Mouse (Mus musculus): ENCODE results near the gene Gimap8. TPM values are rescaled to one million over a fixed set of nuclear protein-coding genes. Genes with fewer than 3 reads are reported as not detected.

Gimap8 gene
- polyA plus RNA-seq, 2 experiments, result 0.70 to 2.3 TPM

- no peak for DNase-seq (ENCODE audit: low spot score)
- WGBS, result 49% methylated on average over 10 of the region's 10 CpGs
- Histone ChIP-seq H3K36me3 (ENCODE audit: control insufficient read depth, insufficient read depth, low read length) (no peaks in the 10 kb centered on the region), H3K4me3 (replicated peaks; ENCODE audit: low read length) (peak overlapping the region; percentile 24), H3K9ac (ENCODE audit: low read depth, low read length, severe bottlenecking) (0 out of 2 replicates have a peak overlapping the region, but pooled peaks have one; percentile 4), H3K27me3 (ENCODE audit: control insufficient read depth, insufficient read depth, low read length) (no peaks in the 10 kb centered on the region), H3K4me2 (replicated peaks; ENCODE audit: low read depth, low read length, severe bottlenecking) (peak overlapping the region; percentile 32), H3K4me1 (ENCODE audit: control insufficient read depth, insufficient read depth, low read length) (no peaks in the 10 kb centered on the region), H3K9me3 (ENCODE audit: control insufficient read depth, low read length) (no peaks in the 10 kb centered on the region), H3K27ac (replicated peaks; ENCODE audit: low read depth, low read length) (no peak overlapping the region)
- no peak for TF ChIP-seq POLR2A (IDR thresholded peaks at IDR 0.05; ENCODE audit: borderline replicate concordance, extremely low read depth, insufficient read depth, insufficient read length)
- no peak for ATAC-seq (ENCODE audit: low FRiP score, low read depth)
Measured at GRCm38 (mm10) chr6:48675400-48675930, 28.4 kb downstream of the Gimap8 start.

GRCm38 (mm10) chr6:48675931-48676859 lies 29.2 kb downstream of the Gimap8 start, which contains the start of gene Gimap9:
TSS of gene Gimap9 (plus strand) at chr6:48676129.
- no peak for ATAC-seq (ENCODE audit: low FRiP score, low read depth)
- no peak for TF ChIP-seq POLR2A (IDR thresholded peaks at IDR 0.05; ENCODE audit: borderline replicate concordance, extremely low read depth, insufficient read depth, insufficient read length)
- H3K9me3 ChIP-seq (ENCODE audit: control insufficient read depth, low read length), result no peaks in the 10 kb centered on the region
- DNase-seq (ENCODE audit: low spot score), result no peak
- 0 out of 2 replicates have a peak within 1 kb of the TSS, but pooled peaks have one; percentile 4 for H3K9ac ChIP-seq (ENCODE audit: low read depth, low read length, severe bottlenecking)
- H3K4me2 ChIP-seq (replicated peaks; ENCODE audit: low read depth, low read length, severe bottlenecking), result peak within 1 kb of the TSS; percentile 32
- 37% methylated on average over 13 of the region's 13 CpGs for WGBS
- no peaks in the 10 kb centered on the region for H3K36me3 ChIP-seq (ENCODE audit: control insufficient read depth, insufficient read depth, low read length)
- H3K4me1 ChIP-seq (ENCODE audit: control insufficient read depth, insufficient read depth, low read length), result no peaks in the 10 kb centered on the region
- no peak within 1 kb of the TSS for H3K27ac ChIP-seq (replicated peaks; ENCODE audit: low read depth, low read length)
- H3K4me3 ChIP-seq (replicated peaks; ENCODE audit: low read length), result peak within 1 kb of the TSS; percentile 24
- no peaks in the 10 kb centered on the region for H3K27me3 ChIP-seq (ENCODE audit: control insufficient read depth, insufficient read depth, low read length)

- no peak overlapping the region for H3K4me3 ChIP-seq (replicated peaks; ENCODE audit: low read length)
- 75% methylated on average over 5 of the region's 5 CpGs for WGBS
- no peak for ATAC-seq (ENCODE audit: low FRiP score, low read depth)
Measured at GRCm38 (mm10) chr6:48676860-48677415, 29.9 kb downstream of the Gimap8 start.

GRCm38 (mm10) chr6:48677492-48678345 lies 30.7 kb downstream of the Gimap8 start:
- Histone ChIP-seq H3K4me2 (replicated peaks; ENCODE audit: low read depth, low read length, severe bottlenecking) (no peak overlapping the region), H3K9me3 (ENCODE audit: control insufficient read depth, low read length) (no peaks in the 10 kb centered on the region), H3K9ac (ENCODE audit: low read depth, low read length, severe bottlenecking) (no peak overlapping the region), H3K4me3 (replicated peaks; ENCODE audit: low read length) (no peak overlapping the region), H3K36me3 (ENCODE audit: control insufficient read depth, insufficient read depth, low read length) (no peaks in the 10 kb centered on the region), H3K27me3 (ENCODE audit: control insufficient read depth, insufficient read depth, low read length) (no peaks in the 10 kb centered on the region), H3K27ac (replicated peaks; ENCODE audit: low read depth, low read length) (no peak overlapping the region), H3K4me1 (ENCODE audit: control insufficient read depth, insufficient read depth, low read length) (no peaks in the 10 kb centered on the region)
- no peak for TF ChIP-seq POLR2A (IDR thresholded peaks at IDR 0.05; ENCODE audit: borderline replicate concordance, extremely low read depth, insufficient read depth, insufficient read length)
- DNase-seq (ENCODE audit: low spot score) (no peak), ATAC-seq (ENCODE audit: low FRiP score, low read depth) (no peak)
- 90% methylated on average over 17 of the region's 17 CpGs for WGBS

More at GRCm38 (mm10) chr6:48676860-48677415, 29.9 kb downstream of the Gimap8 start:
- no peaks in the 10 kb centered on the region for H3K27me3 ChIP-seq (ENCODE audit: control insufficient read depth, insufficient read depth, low read length)
- H3K27ac ChIP-seq (replicated peaks; ENCODE audit: low read depth, low read length), result no peak overlapping the region
- no peak overlapping the region for H3K4me2 ChIP-seq (replicated peaks; ENCODE audit: low read depth, low read length, severe bottlenecking)
- no peaks in the 10 kb centered on the region for H3K4me1 ChIP-seq (ENCODE audit: control insufficient read depth, insufficient read depth, low read length)
- no peaks in the 10 kb centered on the region for H3K36me3 ChIP-seq (ENCODE audit: control insufficient read depth, insufficient read depth, low read length)
- TF ChIP-seq POLR2A (IDR thresholded peaks at IDR 0.05; ENCODE audit: borderline replicate concordance, extremely low read depth, insufficient read depth, insufficient read length), result no peak
- no peak overlapping the region for H3K9ac ChIP-seq (ENCODE audit: low read depth, low read length, severe bottlenecking)
- DNase-seq (ENCODE audit: low spot score), result no peak
- no peaks in the 10 kb centered on the region for H3K9me3 ChIP-seq (ENCODE audit: control insufficient read depth, low read length)

Data from limb, embryonic 14.5 days (tissue).